Mouse (Mus musculus) kidney, postnatal 0 days (tissue): Measurements from ENCODE around the gene Pde4a. TPM values are rescaled to one million over a fixed set of nuclear protein-coding genes. Genes with fewer than 3 reads are reported as not detected.
A peak's percentile ranks its signal among the peaks of the same experiment; 100 is the strongest.

ENCODE experiments used
- ATAC-seq: fragments of 200-750 bp; cut with Nextera tagmentation; replicated peaks from 2 replicates; pipeline ENCODE4 v1.8.0; 2017; ENCODE audit warnings: low read depth, moderate number of reproducible peaks, moderate TSS enrichment, moderate library complexity; ENCODE audit not compliant: low FRiP score
- DNase-seq: peaks from one replicate; pipeline ENCODE4 v3.0.0-alpha.2; 2016; ENCODE audit warnings: low spot score
- H3K27ac ChIP-seq: fragments of 300-500 bp; sonication (generic); 2 replicates; pipeline ENCODE4 v1.5.1; 2014; ENCODE audit warnings: mild to moderate bottlenecking
- H3K27me3 ChIP-seq: fragments of 300-500 bp; sonication (generic); 2 replicates; pipeline ENCODE4 v1.6.1; 2014; ENCODE audit warnings: low read length, mixed read lengths; ENCODE audit not compliant: insufficient read depth
- H3K36me3 ChIP-seq: fragments of 300-500 bp; sonication (generic); 2 replicates; pipeline ENCODE4 v1.6.1; 2014; ENCODE audit warnings: low read length, mixed read lengths; ENCODE audit not compliant: insufficient read depth
- H3K4me1 ChIP-seq: fragments of 300-500 bp; sonication (generic); replicated peaks from 2 replicates; pipeline ENCODE4 v1.6.1; 2014; ENCODE audit warnings: antibody characterized with exemption, low read length, mixed read lengths; ENCODE audit not compliant: insufficient read depth
- H3K4me2 ChIP-seq: fragments of 300-500 bp; sonication (generic); 2 replicates; pipeline ENCODE4 v1.6.1; 2014; ENCODE audit warnings: mild to moderate bottlenecking, low read length, moderate library complexity, mixed read lengths
- H3K4me3 ChIP-seq: fragments of 300-500 bp; sonication (generic); replicated peaks from 2 replicates; pipeline ENCODE4 v1.5.1; 2014; ENCODE audit warnings: low read depth, low read length
- H3K9ac ChIP-seq: fragments of 300-500 bp; sonication (generic); 2 replicates; pipeline ENCODE4 v1.6.1; 2014; ENCODE audit warnings: low read depth, low read length
- H3K9me3 ChIP-seq: fragments of 300-500 bp; sonication (generic); replicated peaks from 2 replicates; pipeline ENCODE4 v1.6.1; 2016; ENCODE audit warnings: low read length, inconsistent platforms, mixed read lengths
- CTCF ChIP-seq: IDR thresholded peaks from 2 replicates; pipeline ENCODE4 v1.5.1; 2016; ENCODE audit warnings: antibody characterized with exemption, low read depth, mild to moderate bottlenecking, moderate library complexity
- WGBS: fragments of 180-500 bp; shearing (Covaris S2); extraction: QIAGEN DNeasy Blood & Tissue Kit; methylation state at CpG from one replicate; pipeline ENCODE4 v1.1.7; 2014; 5-methylcytosine and 5-hydroxymethylcytosine counted together
- polyA plus RNA-seq: library from polyadenylated mRNA; unstranded; fragments of >200 nt; fragmentation: Nextera tagmentation; extraction: Ambion mirVana; gene quantifications from 2 replicates; pipeline ENCODE4 v1.2.1, GENCODE M21; 2015

Pde4a gene
- polyA plus RNA-seq, 1 experiment from 2014 or later: 8.2 TPM

- Histone ChIP-seq H3K36me3 (no peaks in the 10 kb centered on the region), H3K4me2 (no peak overlapping the region), H3K4me3 (no peak overlapping the region), H3K27me3 (no peaks in the 10 kb centered on the region), H3K4me1 (peaks cover 9% of the 10 kb centered on the region; the same call in 1 of the 2 replicates), H3K27ac (0 out of 2 replicates have a peak overlapping the region, but pooled peaks have one; percentile 13), H3K9ac (no peak overlapping the region), H3K9me3 (no peaks in the 10 kb centered on the region)
- ATAC-seq (no peak), DNase-seq (no peak)
- 58% methylated on average over 1 of the region's 1 CpGs for WGBS
- TF ChIP-seq CTCF: no peak
Observed at GRCm38 (mm10) chr9:21180841-21181240, 15.3 kb downstream of the Pde4a start.

GRCm38 (mm10) chr9:21181421-21182220, 16.1 kb downstream of the Pde4a start:
- Histone ChIP-seq H3K4me3 (peak overlapping the region; percentile 45), H3K27ac (0 out of 2 replicates have a peak overlapping the region, but pooled peaks have one; percentile 13), H3K4me2 (peak overlapping the region; percentile 68), H3K27me3 (no peaks in the 10 kb centered on the region), H3K9me3 (no peaks in the 10 kb centered on the region), H3K4me1 (peaks cover 9% of the 10 kb centered on the region; the same call in 1 of the 2 replicates), H3K9ac (peak overlapping the region; percentile 69), H3K36me3 (no peaks in the 10 kb centered on the region)
- 7% methylated on average over 48 of the region's 48 CpGs for WGBS
- peak; percentile 84 for DNase-seq
- no peak for TF ChIP-seq CTCF
- peak; percentile 68 for ATAC-seq

- Histone ChIP-seq H3K9ac (no peak overlapping the region; the same call in 1 of the 2 replicates), H3K36me3 (no peaks in the 10 kb centered on the region), H3K4me1 (peaks cover 9% of the 10 kb centered on the region; the same call in 1 of the 2 replicates), H3K27ac (no peak overlapping the region), H3K27me3 (no peaks in the 10 kb centered on the region), H3K4me3 (no peak overlapping the region), H3K4me2 (peak overlapping the region; percentile 72), H3K9me3 (no peaks in the 10 kb centered on the region)
- TF ChIP-seq CTCF: no peak
- DNase-seq (no peak), ATAC-seq (no peak)
- WGBS: 91% methylated on average over 6 of the region's 6 CpGs
Observed at GRCm38 (mm10) chr9:21183421-21183820, 17.9 kb downstream of the Pde4a start.

GRCm38 (mm10) chr9:21183905-21184413, 18.4 kb downstream of the Pde4a start:
- 7% methylated on average over 33 of the region's 34 CpGs for WGBS
- peak; percentile 56 for DNase-seq
- no peak overlapping the region for H3K27ac ChIP-seq
- H3K9ac ChIP-seq: peak overlapping the region; percentile 50
- peak; percentile 61 for ATAC-seq
- H3K9me3 ChIP-seq: no peaks in the 10 kb centered on the region
- TF ChIP-seq CTCF: peak; percentile 34; the same call in 1 of the 2 replicates
- H3K4me3 ChIP-seq: peak overlapping the region; percentile 35
- peaks cover 9% of the 10 kb centered on the region; the same call in 1 of the 2 replicates for H3K4me1 ChIP-seq
- H3K4me2 ChIP-seq: peak overlapping the region; percentile 72
- H3K27me3 ChIP-seq: no peaks in the 10 kb centered on the region
- no peaks in the 10 kb centered on the region for H3K36me3 ChIP-seq

GRCm38 (mm10) chr9:21184733-21185132, 19.2 kb downstream of the Pde4a start:
- no peaks in the 10 kb centered on the region for H3K36me3 ChIP-seq
- ATAC-seq (no peak), DNase-seq (no peak)
- H3K4me3 ChIP-seq: no peak overlapping the region
- TF ChIP-seq CTCF: no peak
- no peaks in the 10 kb centered on the region for H3K9me3 ChIP-seq
- H3K27me3 ChIP-seq: no peaks in the 10 kb centered on the region
- WGBS: 14% methylated on average over 2 of the region's 2 CpGs
- H3K9ac ChIP-seq: no peak overlapping the region
- H3K4me1 ChIP-seq: peaks cover 9% of the 10 kb centered on the region; the same call in 1 of the 2 replicates
- 0 out of 2 replicates have a peak overlapping the region, but pooled peaks have one; percentile 15 for H3K27ac ChIP-seq
- H3K4me2 ChIP-seq: peak overlapping the region; percentile 72

GRCm38 (mm10) chr9:21185436-21185835, 19.9 kb downstream of the Pde4a start:
- Histone ChIP-seq H3K4me3 (no peak overlapping the region), H3K27ac (no peak overlapping the region), H3K36me3 (no peaks in the 10 kb centered on the region), H3K4me2 (no peak overlapping the region), H3K4me1 (peaks cover 9% of the 10 kb centered on the region; the same call in 1 of the 2 replicates), H3K9me3 (no peaks in the 10 kb centered on the region), H3K9ac (no peak overlapping the region), H3K27me3 (no peaks in the 10 kb centered on the region)
- DNase-seq (no peak), ATAC-seq (no peak)
- TF ChIP-seq CTCF: no peak
- 89% methylated on average over 5 of the region's 5 CpGs for WGBS
